Mouse (Mus musculus): ENCODE results near the gene Olfr822.
"Not testable (repeated sequence)": the region's sequence is repeated elsewhere in the genome, so short reads cannot be mapped to it uniquely, and the experiment has no call there.

DNA sequence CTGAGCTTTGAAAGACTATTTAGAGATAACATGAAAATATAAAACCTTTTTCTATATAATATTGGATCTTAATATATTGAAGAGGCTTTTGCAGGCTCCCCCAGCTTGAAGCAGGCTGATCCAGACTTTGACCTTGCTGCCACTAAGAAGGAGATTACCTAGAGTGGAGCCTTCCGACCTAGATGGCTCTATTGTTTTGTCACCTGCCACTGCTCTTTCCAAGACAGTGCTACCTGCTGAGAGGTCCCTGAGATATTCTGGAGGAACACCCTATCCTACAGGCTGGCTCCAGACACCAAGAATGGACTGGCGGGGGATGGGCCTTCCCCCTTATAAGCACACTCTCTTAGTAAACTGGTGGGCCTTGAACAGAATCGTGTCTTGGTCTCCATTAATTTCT lies 45.0 kb downstream of the Olfr822 start:
- not testable (repeated sequence) for TF ChIP-seq CTCF (IDR thresholded peaks at IDR 0.05; ENCODE audit: low read depth); EP300 (optimal IDR thresholded peaks at IDR 0.05)

Data from stomach, postnatal 0 days (tissue).